Mouse (Mus musculus): Measurements from ENCODE around the gene Ugt1a1.

Ugt1a1 gene

GRCm38 (mm10) chr1:88235046-88235893 is 23.5 kb downstream of the Ugt1a1 start:
- DNase-seq = no peak

GRCm38 (mm10) chr1:88235894-88236415 is 24.2 kb downstream of the Ugt1a1 start:
- no peak for DNase-seq

GRCm38 (mm10) chr1:88237311-88237710 is 25.6 kb downstream of the Ugt1a1 start:
- DNase-seq = no peak

- no peak for DNase-seq
Measured at GRCm38 (mm10) chr1:88238771-88239170, 27.0 kb downstream of the Ugt1a1 start.

GRCm38 (mm10) chr1:88240072-88240471 is 28.3 kb downstream of the Ugt1a1 start:
- no peak for DNase-seq

- DNase-seq = no peak
Measured at GRCm38 (mm10) chr1:88240579-88240978, 28.8 kb downstream of the Ugt1a1 start.

GRCm38 (mm10) chr1:88243861-88244260 is 32.1 kb downstream of the Ugt1a1 start:
- DNase-seq = no peak

- DNase-seq = no peak
Measured at GRCm38 (mm10) chr1:88245881-88246280, 34.1 kb downstream of the Ugt1a1 start.

GRCm38 (mm10) chr1:88246386-88246785 is 34.6 kb downstream of the Ugt1a1 start:
- DNase-seq = no peak

GRCm38 (mm10) chr1:88247660-88248059 is 35.9 kb downstream of the Ugt1a1 start:
- no peak for DNase-seq

GRCm38 (mm10) chr1:88248658-88249057 is 36.9 kb downstream of the Ugt1a1 start:
- peak in 1 of 2 experiments; percentile 28 for DNase-seq

GRCm38 (mm10) chr1:88249596-88249995 is 37.8 kb downstream of the Ugt1a1 start:
- DNase-seq = no peak

GRCm38 (mm10) chr1:88250023-88250422 is 38.3 kb downstream of the Ugt1a1 start:
- DNase-seq = no peak

GRCm38 (mm10) chr1:88253106-88253505 is 41.3 kb downstream of the Ugt1a1 start:
- DNase-seq = no peak

GRCm38 (mm10) chr1:88253540-88253939 is 41.8 kb downstream of the Ugt1a1 start:
- DNase-seq = no peak

GRCm38 (mm10) chr1:88254793-88255465 is 43.2 kb downstream of the Ugt1a1 start:
- peak in 1 of 2 experiments; percentile 38 for DNase-seq

GRCm38 (mm10) chr1:88255466-88255857 is 43.7 kb downstream of the Ugt1a1 start:
- peak in 1 of 2 experiments; percentile 35 for DNase-seq

GRCm38 (mm10) chr1:88255989-88256754 is 44.4 kb downstream of the Ugt1a1 start:
- peak; percentile 54 to 62 for DNase-seq

GRCm38 (mm10) chr1:88256886-88257663 is 45.3 kb downstream of the Ugt1a1 start:
- no peak for DNase-seq

GRCm38 (mm10) chr1:88257681-88258080 is 45.9 kb downstream of the Ugt1a1 start:
- no peak for DNase-seq

- DNase-seq = peak in 1 of 2 experiments; percentile 32
Measured at GRCm38 (mm10) chr1:88258361-88258760, 46.6 kb downstream of the Ugt1a1 start.

Measured in cerebellum, postnatal 25 days (tissue).